Mouse (Mus musculus): Measurements from ENCODE around the gene Chsy1. TPM values are rescaled to one million over a fixed set of nuclear protein-coding genes. Genes with fewer than 3 reads are reported as not detected.

Gene Chsy1
- polyA plus RNA-seq, 1 experiment: 17.2 TPM

DNA sequence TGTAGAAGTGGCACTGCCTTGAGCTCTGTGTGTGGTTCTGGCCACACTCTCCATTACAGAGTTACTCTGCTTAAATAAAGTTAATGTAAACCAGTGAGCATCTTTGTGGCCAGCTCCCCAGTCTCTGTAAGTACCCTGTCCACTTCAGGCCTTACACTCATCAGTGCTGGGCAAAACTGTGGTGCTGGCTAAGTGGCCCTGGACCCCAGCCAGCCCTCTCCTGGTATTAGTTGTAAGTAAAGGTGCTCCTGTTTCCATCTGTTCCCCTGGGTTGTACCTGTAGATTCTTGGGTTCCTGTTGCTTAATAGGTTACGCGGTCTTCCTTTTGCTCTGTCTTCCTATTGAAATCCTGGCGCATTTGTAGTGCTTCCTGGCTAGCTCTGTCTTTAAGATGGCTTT is 38.5 kb downstream of the Chsy1 start:
- Histone ChIP-seq H3K4me3 (no peak overlapping the region), H3K4me2 (ENCODE audit: low read depth) (no peak overlapping the region), H3K79me2 (ENCODE audit: control insufficient read depth, insufficient read depth) (peaks cover 86% of the 10 kb centered on the region), H3K36me3 (ENCODE audit: control insufficient read depth, insufficient read depth) (no peaks in the 10 kb centered on the region), H3K27me3 (ENCODE audit: control insufficient read depth, insufficient read depth, insufficient read length) (no peaks in the 10 kb centered on the region), H3ac (ENCODE audit: control insufficient read depth, insufficient read length) (no peak overlapping the region)
- TF ChIP-seq TCF12 (IDR thresholded peaks at IDR 0.05; ENCODE audit: insufficient read depth, poor library complexity, severe bottlenecking) (no peak), MYOD1 (IDR thresholded peaks at IDR 0.05; ENCODE audit: control insufficient read depth in 1 of 3, insufficient read length in 2 of 3, low read depth in 2 of 3) (no peak), SRF (IDR thresholded peaks at IDR 0.05; ENCODE audit: control insufficient read depth, insufficient read length, low read depth) (no peak), E2F4 (IDR thresholded peaks at IDR 0.05; ENCODE audit: insufficient read depth) (no peak), MAX (IDR thresholded peaks at IDR 0.05; ENCODE audit: low read depth) (no peak), POLR2A (IDR thresholded peaks at IDR 0.05; ENCODE audit: insufficient read length, low read depth) (no peak), USF1 (IDR thresholded peaks at IDR 0.05; ENCODE audit: low read depth) (no peak), REST (IDR thresholded peaks at IDR 0.05; ENCODE audit: insufficient read depth, insufficient read length) (no peak), POLR2AphosphoS2 (IDR thresholded peaks at IDR 0.05; ENCODE audit: insufficient read length, low read depth) (no peak), MYOG (IDR thresholded peaks at IDR 0.05; ENCODE audit: control insufficient read depth in 1 of 3, insufficient read depth in 1 of 3, insufficient read length in 2 of 3, low read depth in 2 of 3) (no peak), TCF3 (IDR thresholded peaks at IDR 0.05; ENCODE audit: insufficient read length, low read depth) (no peak), CEBPB (IDR thresholded peaks at IDR 0.05; ENCODE audit: insufficient read depth, poor library complexity, severe bottlenecking) (no peak)

- Histone ChIP-seq H3K4me3 (no peak overlapping the region), H3K4me2 (ENCODE audit: low read depth) (no peak overlapping the region), H3ac (ENCODE audit: control insufficient read depth, insufficient read length) (no peak overlapping the region), H3K27me3 (ENCODE audit: control insufficient read depth, insufficient read depth, insufficient read length) (no peaks in the 10 kb centered on the region), H3K79me2 (ENCODE audit: control insufficient read depth, insufficient read depth) (peaks cover 81% of the 10 kb centered on the region), H3K36me3 (ENCODE audit: control insufficient read depth, insufficient read depth) (no peaks in the 10 kb centered on the region)
- TF ChIP-seq MYOG (IDR thresholded peaks at IDR 0.05; ENCODE audit: control insufficient read depth in 1 of 3, insufficient read depth in 1 of 3, insufficient read length in 2 of 3, low read depth in 2 of 3): no peak
- TF ChIP-seq USF1 (IDR thresholded peaks at IDR 0.05; ENCODE audit: low read depth): no peak
- TF ChIP-seq POLR2AphosphoS2 (IDR thresholded peaks at IDR 0.05; ENCODE audit: insufficient read length, low read depth): no peak
- no peak for TF ChIP-seq CEBPB (IDR thresholded peaks at IDR 0.05; ENCODE audit: insufficient read depth, poor library complexity, severe bottlenecking)
- TF ChIP-seq TCF3 (IDR thresholded peaks at IDR 0.05; ENCODE audit: insufficient read length, low read depth): no peak
- no peak for TF ChIP-seq E2F4 (IDR thresholded peaks at IDR 0.05; ENCODE audit: insufficient read depth)
- no peak for TF ChIP-seq TCF12 (IDR thresholded peaks at IDR 0.05; ENCODE audit: insufficient read depth, poor library complexity, severe bottlenecking)
- TF ChIP-seq SRF (IDR thresholded peaks at IDR 0.05; ENCODE audit: control insufficient read depth, insufficient read length, low read depth): no peak
- no peak for TF ChIP-seq MYOD1 (IDR thresholded peaks at IDR 0.05; ENCODE audit: control insufficient read depth in 1 of 3, insufficient read length in 2 of 3, low read depth in 2 of 3)
- no peak for TF ChIP-seq MAX (IDR thresholded peaks at IDR 0.05; ENCODE audit: low read depth)
- no peak for TF ChIP-seq REST (IDR thresholded peaks at IDR 0.05; ENCODE audit: insufficient read depth, insufficient read length)
- no peak for TF ChIP-seq POLR2A (IDR thresholded peaks at IDR 0.05; ENCODE audit: insufficient read length, low read depth)
These were observed 40.2 kb downstream of the Chsy1 start for GRCm38 (mm10) chr7:66149506-66149905.

- peaks cover 85% of the 10 kb centered on the region for H3K79me2 ChIP-seq (ENCODE audit: control insufficient read depth, insufficient read depth)
- H3ac ChIP-seq (ENCODE audit: control insufficient read depth, insufficient read length): no peak overlapping the region
- TF ChIP-seq TCF12 (IDR thresholded peaks at IDR 0.05; ENCODE audit: insufficient read depth, poor library complexity, severe bottlenecking): no peak
- no peaks in the 10 kb centered on the region for H3K27me3 ChIP-seq (ENCODE audit: control insufficient read depth, insufficient read depth, insufficient read length)
- H3K4me2 ChIP-seq (ENCODE audit: low read depth): no peak overlapping the region
- H3K36me3 ChIP-seq (ENCODE audit: control insufficient read depth, insufficient read depth): no peaks in the 10 kb centered on the region
- H3K4me3 ChIP-seq: no peak overlapping the region
These were observed 41.1 kb downstream of the Chsy1 start for GRCm38 (mm10) chr7:66150411-66150810.

DNA sequence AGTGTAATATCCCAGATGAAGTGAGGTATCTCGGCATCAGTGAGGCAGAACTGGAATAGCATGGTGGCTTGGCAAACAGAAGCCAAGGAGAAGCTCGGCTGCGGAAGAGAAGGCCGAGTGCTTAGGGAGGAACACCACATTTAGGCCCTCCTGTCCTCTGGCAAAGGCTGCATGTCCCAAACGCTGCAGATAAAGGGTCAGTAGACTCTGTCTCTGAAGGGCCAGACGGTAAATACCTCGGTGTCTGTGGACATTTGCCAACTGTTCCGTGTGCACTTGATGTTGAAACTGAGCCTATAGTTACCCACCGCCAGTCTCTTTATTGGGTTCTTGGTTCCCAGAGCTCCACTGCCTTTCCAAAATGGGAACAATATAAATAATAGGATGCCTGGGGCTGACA is 48.1 kb downstream of the Chsy1 start:
- H3K4me3 ChIP-seq: no peak overlapping the region
- H3K4me2 ChIP-seq (ENCODE audit: low read depth): no peak overlapping the region
- no peak for TF ChIP-seq MYOG (IDR thresholded peaks at IDR 0.05; ENCODE audit: control insufficient read depth in 1 of 3, insufficient read depth in 1 of 3, insufficient read length in 2 of 3, low read depth in 2 of 3)
- TF ChIP-seq MAX (IDR thresholded peaks at IDR 0.05; ENCODE audit: low read depth): no peak
- no peak for TF ChIP-seq POLR2AphosphoS2 (IDR thresholded peaks at IDR 0.05; ENCODE audit: insufficient read length, low read depth)
- no peak for TF ChIP-seq POLR2A (IDR thresholded peaks at IDR 0.05; ENCODE audit: insufficient read length, low read depth)
- TF ChIP-seq SRF (IDR thresholded peaks at IDR 0.05; ENCODE audit: control insufficient read depth, insufficient read length, low read depth): no peak
- no peak for TF ChIP-seq MYOD1 (IDR thresholded peaks at IDR 0.05; ENCODE audit: control insufficient read depth in 1 of 3, insufficient read length in 2 of 3, low read depth in 2 of 3)
- no peak for TF ChIP-seq TCF12 (IDR thresholded peaks at IDR 0.05; ENCODE audit: insufficient read depth, poor library complexity, severe bottlenecking)
- no peak for TF ChIP-seq CEBPB (IDR thresholded peaks at IDR 0.05; ENCODE audit: insufficient read depth, poor library complexity, severe bottlenecking)
- TF ChIP-seq USF1 (IDR thresholded peaks at IDR 0.05; ENCODE audit: low read depth): no peak
- no peak for TF ChIP-seq TCF3 (IDR thresholded peaks at IDR 0.05; ENCODE audit: insufficient read length, low read depth)
- no peak for TF ChIP-seq REST (IDR thresholded peaks at IDR 0.05; ENCODE audit: insufficient read depth, insufficient read length)
- TF ChIP-seq E2F4 (IDR thresholded peaks at IDR 0.05; ENCODE audit: insufficient read depth): no peak
- H3K79me2 ChIP-seq (ENCODE audit: control insufficient read depth, insufficient read depth): peaks cover 90% of the 10 kb centered on the region
- H3K36me3 ChIP-seq (ENCODE audit: control insufficient read depth, insufficient read depth): no peaks in the 10 kb centered on the region
- no peaks in the 10 kb centered on the region for H3K27me3 ChIP-seq (ENCODE audit: control insufficient read depth, insufficient read depth, insufficient read length)
- H3ac ChIP-seq (ENCODE audit: control insufficient read depth, insufficient read length): no peak overlapping the region

DNA sequence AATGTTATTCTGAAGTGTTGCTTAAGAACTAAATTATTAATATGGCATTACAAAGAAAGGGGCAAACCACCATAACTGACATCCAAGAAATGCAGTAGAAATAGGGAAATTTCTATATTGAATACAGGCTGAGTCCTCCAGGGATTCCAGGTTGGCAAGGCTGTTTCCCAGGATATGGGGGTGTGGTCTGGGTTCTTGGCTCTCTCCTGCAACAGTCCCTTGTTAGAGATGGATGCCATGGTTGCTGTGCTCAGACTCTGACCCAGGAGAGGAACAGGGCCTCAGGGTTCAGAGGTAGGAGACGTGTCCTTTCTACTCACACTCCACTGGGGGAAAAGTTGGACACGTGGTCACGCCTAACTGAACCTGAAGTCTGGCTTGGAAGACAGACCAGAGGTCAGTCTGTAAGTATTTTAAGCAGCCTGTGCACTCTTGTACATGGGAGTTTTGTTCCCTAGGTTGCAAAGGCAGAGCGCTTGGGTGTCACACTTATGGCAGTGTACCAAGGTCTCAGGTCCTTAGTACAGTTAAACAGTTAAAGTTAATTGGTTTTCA is 48.6 kb downstream of the Chsy1 start:
- no peak for TF ChIP-seq REST (IDR thresholded peaks at IDR 0.05; ENCODE audit: insufficient read depth, insufficient read length)
- TF ChIP-seq MYOD1 (IDR thresholded peaks at IDR 0.05; ENCODE audit: control insufficient read depth in 1 of 3, insufficient read length in 2 of 3, low read depth in 2 of 3): no peak
- TF ChIP-seq SRF (IDR thresholded peaks at IDR 0.05; ENCODE audit: control insufficient read depth, insufficient read length, low read depth): no peak
- TF ChIP-seq TCF12 (IDR thresholded peaks at IDR 0.05; ENCODE audit: insufficient read depth, poor library complexity, severe bottlenecking): no peak
- no peak for TF ChIP-seq USF1 (IDR thresholded peaks at IDR 0.05; ENCODE audit: low read depth)
- Histone ChIP-seq H3K4me2 (ENCODE audit: low read depth) (no peak overlapping the region), H3ac (ENCODE audit: control insufficient read depth, insufficient read length) (no peak overlapping the region), H3K79me2 (ENCODE audit: control insufficient read depth, insufficient read depth) (peaks cover 90% of the 10 kb centered on the region), H3K36me3 (ENCODE audit: control insufficient read depth, insufficient read depth) (no peaks in the 10 kb centered on the region), H3K27me3 (ENCODE audit: control insufficient read depth, insufficient read depth, insufficient read length) (no peaks in the 10 kb centered on the region), H3K4me3 (no peak overlapping the region)

All from myocyte (in vitro differentiated cells).